Mouse (Mus musculus) kidney, postnatal 4 days (tissue): ENCODE data around the gene Armc7.
"Not testable (repeated sequence)": the region's sequence is repeated elsewhere in the genome, so short reads cannot be mapped to it uniquely, and the experiment has no call there.

Experiments used
- DNase-seq, 2 experiments: peaks; one replicate each; pipeline ENCODE4 v3.0.0; 2021; ENCODE audit warnings: mixed read lengths in 2 of 2

The Armc7 gene

DNA sequence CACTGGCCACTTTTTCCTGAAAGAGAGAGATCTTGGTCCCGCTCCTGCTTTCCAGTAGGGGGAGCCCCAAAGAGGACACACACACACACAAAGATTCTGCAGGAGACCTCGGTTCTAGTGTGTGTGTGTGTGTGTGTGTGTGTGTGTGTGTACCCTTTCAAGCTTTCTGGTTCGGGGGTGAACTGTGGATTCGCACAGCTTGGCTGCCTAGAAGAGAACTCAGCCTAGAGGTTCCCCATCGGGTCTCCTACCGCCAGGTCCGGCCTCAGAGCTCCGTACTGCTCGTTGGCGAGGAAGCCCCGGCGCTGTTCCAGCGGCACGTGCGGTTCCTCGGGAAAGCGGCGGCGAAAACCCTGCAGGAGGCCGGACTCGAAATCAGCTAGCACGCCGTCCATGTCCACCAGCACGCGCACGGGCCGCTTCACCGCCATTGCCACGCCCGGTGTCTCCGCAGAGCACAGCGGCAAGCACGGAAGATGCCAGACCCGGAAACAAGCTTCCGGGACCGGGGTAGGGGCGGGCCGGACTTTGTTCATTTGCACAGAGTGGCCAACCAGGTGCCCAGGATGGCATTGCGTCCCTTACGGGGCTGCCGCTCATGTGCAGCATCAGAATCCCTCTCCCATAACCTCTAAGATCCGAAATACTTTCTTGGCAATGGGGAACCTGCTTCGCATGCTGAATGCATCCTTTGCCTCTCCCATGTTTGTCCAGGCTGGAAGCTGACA lies 16.1 kb downstream of the Armc7 start, which contains the start of gene Nt5c:
Gene Nt5c, minus strand, starts transcription at position 507 of the 728 bp plus-strand sequence.
- peak; percentile 80 to 90 for DNase-seq

DNA sequence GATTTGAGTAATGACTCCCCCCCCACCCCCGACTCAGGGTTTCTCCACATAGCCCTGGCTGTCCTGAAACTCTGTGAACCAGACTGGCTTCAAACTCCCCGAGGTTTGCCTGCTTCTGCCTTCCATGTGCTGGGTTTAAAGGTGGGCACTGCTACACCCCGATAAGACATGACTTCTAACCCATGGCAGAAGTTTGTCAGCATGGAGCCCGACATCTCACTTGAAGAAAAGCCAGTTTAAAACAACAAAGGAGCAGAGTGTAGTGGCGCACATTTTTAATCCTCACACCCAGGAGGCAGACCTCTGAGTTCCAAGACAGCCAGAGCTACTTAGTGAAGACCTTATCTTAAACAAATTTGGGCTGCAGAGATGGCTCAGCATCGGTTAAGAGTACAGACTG lies 16.9 kb downstream of the Armc7 start:
- no peak for DNase-seq

DNA sequence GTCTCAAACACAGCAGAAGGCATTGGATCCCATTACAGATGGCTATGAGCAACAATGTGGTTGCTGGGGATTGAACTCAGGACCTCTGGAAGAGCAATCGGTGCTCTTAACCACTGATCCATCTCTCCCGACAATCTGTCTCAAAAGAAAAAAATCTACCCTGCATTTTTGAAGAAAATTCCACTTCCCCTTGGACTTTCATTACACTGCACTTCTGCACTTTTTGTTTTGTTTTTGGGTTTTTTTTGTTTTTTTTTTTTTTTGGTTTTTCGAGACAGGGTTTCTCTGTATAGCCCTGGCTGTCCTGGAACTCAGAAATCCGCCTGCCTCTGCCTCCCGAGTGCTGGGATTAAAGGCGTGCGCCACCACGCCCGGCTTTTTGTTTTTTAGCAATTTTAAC lies 21.1 kb downstream of the Armc7 start:
- DNase-seq: not testable (repeated sequence)

- no peak for DNase-seq
These were observed 27.2 kb downstream of the Armc7 start for GRCm38 (mm10) chr11:115502636-115503035.

GRCm38 (mm10) chr11:115506586-115506985 lies 31.1 kb downstream of the Armc7 start:
- no peak for DNase-seq

- DNase-seq: no peak
These were observed 32.6 kb downstream of the Armc7 start for GRCm38 (mm10) chr11:115508061-115508460.

DNA sequence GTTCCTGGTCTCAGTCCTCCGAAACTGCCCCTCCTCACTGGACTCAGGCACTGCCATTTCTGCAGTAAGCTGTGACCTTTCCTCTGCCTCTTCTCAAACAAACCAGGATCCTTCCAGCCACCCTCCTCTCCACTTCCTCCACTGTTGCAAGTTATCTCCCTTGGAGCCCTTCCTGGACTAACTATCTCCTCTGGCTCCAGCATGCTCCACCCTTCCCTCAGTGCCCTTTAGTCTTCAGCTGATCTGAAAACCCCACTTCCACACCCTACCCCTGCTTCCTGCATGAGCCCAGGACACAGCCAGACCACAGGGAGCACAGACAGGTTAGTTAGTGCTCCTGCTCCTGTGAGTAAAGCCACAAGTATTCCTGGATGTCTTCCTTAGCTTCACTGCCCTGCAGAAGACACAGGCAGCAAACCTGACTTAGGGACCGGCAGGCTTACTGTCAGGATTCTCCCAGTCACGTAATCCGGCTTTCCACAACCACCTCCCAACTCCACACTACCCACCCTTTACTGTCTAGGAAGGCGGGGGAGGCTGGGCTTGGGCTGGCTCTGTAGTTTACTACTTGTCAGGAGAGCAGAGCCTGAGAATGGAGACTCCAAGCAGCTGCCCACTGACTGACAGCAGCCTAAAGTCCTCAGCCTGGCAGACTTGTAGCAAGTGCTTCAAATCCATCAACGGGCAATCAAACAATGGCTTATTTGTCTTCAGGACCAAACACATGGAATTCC lies 34.5 kb downstream of the Armc7 start:
- DNase-seq: peak; percentile 42 to 61

DNA sequence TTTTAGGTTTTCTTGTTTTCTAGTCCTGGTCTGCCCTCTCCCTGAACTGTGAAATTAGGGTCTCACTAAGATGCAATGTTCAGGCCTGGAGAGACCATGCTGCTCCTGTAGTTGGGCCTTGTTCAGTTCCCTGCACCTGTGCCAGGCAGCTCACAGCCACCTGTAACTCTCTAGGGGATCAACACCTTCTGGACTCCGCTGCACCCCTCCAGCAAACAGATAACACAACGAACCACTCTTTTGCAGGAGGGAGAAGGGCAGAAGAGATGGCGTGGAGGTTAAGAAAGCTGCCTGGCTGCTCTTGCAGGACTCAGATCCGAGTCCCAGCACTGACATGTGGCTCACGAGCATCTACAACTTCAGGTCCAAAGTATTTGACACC lies 35.0 kb downstream of the Armc7 start:
- DNase-seq: no peak

- no peak for DNase-seq
These were observed 35.7 kb downstream of the Armc7 start for GRCm38 (mm10) chr11:115511121-115511520.

- DNase-seq: no peak
These were observed 36.5 kb downstream of the Armc7 start for GRCm38 (mm10) chr11:115512004-115512403.

DNA sequence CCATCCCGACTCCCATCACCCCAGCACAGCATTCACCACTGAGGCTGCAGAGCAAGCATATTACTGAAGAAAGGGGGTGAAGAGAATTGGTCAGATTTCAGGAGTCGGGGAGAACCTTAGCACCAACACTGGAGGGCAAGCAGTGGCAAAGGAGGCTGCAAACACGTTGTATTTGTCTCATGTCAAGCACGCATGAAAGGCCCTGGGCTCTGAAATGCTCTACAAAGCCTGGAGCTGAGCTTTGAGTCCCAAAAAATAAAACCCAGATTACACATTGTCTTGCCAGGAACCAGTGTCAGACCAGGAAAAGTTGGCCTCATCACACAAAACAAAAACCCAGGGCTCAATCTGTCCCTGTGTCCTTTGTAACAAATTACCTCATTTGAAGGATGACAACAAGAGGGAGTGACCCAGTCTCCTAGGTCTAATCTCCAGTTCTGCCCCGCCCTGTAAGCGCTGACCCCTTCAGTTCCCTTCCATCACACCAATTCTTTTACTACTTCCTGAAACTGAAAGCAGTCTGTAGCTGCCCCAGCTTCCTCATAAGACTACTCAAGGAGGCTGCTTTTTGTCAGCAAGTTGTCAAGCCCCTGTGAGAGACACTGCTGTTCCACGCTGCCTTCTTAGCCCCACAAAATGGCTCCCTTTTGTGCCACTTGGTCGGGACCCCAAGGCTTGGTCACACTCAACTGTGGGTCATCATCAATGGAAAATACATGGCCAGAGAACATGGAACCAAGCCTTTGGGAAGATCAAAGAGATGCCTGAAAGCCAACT lies 37.1 kb downstream of the Armc7 start:
- DNase-seq: peak in 1 of 2 experiments; percentile 40

DNA sequence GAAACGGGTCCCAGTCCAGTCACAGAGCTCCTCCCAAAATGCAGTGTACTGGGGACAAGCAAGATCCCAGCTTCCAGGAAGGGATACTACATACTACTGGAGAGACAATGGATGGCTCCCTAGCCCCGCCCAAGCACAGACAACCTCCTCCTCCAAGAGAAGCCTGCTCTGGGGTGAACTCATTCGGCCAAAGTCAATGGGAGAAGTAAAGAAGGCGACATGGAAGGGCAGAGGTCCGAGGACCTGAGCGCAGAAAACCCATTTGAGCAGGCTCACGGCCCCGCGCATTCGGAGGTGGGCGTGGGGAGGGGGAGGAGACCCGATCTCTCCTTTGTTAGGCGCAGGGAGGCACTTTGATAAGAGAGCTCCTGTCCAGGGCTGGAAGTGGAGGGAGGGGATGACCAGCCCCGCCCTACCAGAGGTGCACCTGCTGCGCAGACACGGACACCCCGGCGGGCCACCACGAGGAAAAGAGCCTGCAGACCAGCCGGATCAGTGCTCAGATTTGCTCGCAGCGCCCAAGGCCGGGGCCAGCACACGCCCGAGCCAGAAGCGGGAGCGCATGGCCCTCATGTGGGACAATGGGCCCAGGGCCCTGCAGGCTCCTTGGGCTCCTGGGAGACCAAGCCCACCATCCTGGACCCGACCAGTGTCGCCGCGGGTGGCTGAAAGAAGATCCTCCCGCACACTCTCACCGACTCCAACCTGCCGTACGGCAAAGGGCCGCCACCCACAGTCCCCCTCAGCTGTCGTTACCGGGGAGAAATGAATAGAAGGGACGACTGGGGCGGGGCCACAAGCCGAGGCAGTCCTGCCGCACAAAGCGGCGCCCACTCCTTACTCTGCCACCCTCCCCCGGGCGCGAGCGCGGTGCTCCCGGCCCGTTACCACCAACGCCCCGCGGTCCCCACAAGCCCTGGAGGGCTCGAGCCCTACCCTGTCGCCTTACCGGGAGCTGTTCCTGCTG lies 38.1 kb downstream of the Armc7 start:
- DNase-seq: peak; percentile 57 to 78

DNA sequence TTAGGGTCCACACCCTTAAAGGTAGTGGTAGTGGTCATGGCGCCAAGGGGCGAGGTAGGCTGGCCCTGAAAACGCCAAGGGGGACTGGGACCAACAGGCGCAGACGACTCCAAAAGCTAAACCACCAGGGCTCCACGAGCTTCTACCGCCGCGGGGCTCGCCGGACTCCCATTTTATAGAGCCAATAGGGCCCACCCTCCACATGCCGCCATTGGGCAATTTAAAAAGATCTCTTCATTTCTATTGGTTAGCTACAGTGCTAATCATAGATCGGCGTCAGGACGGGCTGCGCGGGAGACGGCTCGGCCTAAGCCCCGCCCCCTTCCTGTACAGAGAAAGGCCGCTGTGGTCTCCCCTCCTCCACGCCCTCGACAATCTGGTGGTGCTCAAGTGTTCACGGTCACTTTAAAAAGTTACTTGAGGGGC lies 38.8 kb downstream of the Armc7 start, which contains the start of gene Jpt1:
Gene Jpt1, minus strand, starts transcription at position 150 of the 426 bp plus-strand sequence.
- peak; percentile 96 to 98 for DNase-seq

DNA sequence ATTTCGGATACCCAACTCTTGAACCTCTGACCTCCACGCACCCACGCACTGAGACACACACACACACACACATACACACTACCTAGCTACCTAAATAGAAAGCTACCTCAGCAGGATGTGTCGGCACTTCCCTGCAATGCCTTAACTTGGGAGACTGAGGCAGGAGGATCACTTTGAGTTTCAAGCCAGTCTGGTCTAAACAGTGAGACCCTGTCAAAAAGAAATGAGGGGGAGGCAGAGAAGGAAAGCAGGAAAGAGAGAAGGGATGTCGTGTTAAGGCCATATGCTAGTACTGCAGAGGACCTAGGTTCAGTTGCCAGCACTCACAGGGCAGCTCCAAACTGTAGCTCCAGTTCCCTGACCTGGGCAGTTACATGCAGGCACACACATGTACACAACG lies 39.6 kb downstream of the Armc7 start:
- DNase-seq: no peak

- no peak for DNase-seq
These were observed 41.5 kb downstream of the Armc7 start for GRCm38 (mm10) chr11:115516942-115517341.

- no peak for DNase-seq
These were observed 43.2 kb downstream of the Armc7 start for GRCm38 (mm10) chr11:115518693-115519092.

GRCm38 (mm10) chr11:115519581-115519980 lies 44.1 kb downstream of the Armc7 start:
- no peak for DNase-seq

- DNase-seq: no peak
These were observed 44.8 kb downstream of the Armc7 start for GRCm38 (mm10) chr11:115520218-115520617.

DNA sequence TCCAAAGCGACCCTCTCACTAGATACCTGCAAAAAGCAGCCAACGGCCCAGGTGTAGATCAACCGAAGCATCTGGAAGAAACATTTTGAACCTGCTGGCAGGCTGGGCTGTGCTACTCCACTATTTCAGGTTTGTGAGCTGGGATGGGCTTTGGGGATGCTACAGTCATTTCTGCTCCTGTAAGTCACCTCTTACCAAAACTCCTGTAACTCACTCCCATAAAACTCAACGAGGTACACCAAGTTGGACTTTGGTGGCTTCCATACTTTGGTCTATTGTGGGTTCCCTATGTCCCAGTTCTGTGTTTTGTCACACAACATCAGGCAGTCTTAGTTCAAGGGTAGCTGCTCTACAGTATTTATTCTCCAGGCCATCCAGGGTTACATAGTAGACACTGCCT lies 45.6 kb downstream of the Armc7 start:
- no peak for DNase-seq

DNA sequence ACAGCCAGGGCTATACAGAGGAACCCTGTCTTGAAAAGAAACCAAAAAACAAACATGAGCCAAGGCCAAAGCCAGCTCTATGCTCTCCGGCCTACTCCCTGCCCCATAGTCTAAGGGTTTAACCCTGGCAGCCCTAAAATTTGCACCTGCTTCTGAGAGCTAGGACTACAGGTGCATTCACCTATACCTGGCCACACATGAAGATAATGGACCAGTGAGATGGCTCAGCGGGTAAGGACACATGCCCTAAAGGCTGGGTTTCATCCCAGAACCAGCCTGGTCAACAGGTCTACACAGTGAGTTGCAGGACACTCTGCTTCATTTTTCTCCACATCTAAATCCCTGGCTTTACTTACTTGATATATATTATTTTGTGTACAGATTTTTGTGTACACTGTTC lies 46.8 kb downstream of the Armc7 start:
- DNase-seq: no peak

- DNase-seq: no peak
These were observed 47.2 kb downstream of the Armc7 start for GRCm38 (mm10) chr11:115522703-115523102.

- not testable (repeated sequence) for DNase-seq
These were observed 51.0 kb downstream of the Armc7 start for GRCm38 (mm10) chr11:115526446-115526845.
